Mouse (Mus musculus) liver, adult 2 months (tissue): Measurements from ENCODE around the gene Stat3.

Experiments used
- CTCF ChIP-seq: fragments of 200-500 bp; IDR thresholded peaks from 2 replicates; pipeline ENCODE4 v1.5.1; 2011; ENCODE audit warnings: low read depth, low read length, control low read depth
- POLR2A ChIP-seq: fragments of 200-500 bp; IDR thresholded peaks from 2 replicates; pipeline ENCODE4 v1.6.1; 2011; ENCODE audit warnings: low read length, control low read depth; ENCODE audit not compliant: insufficient read depth; ENCODE audit errors: extremely low read depth

GRCm38 (mm10) chr11:100890481-100890880, 48.9 kb downstream of the Stat3 start:
- TF ChIP-seq CTCF (no peak), POLR2A (no peak)
